Mouse (Mus musculus) midbrain, embryonic 14.5 days (tissue): ENCODE data around the gene Fbxw8. TPM values are rescaled to one million over a fixed set of nuclear protein-coding genes. Genes with fewer than 3 reads are reported as not detected.

Experiments
- ATAC-seq: fragments of 200-750 bp; cut with Nextera tagmentation; 2 replicates; pipeline ENCODE4 v1.8.0; 2017; ENCODE audit warnings: moderate number of reproducible peaks, moderate library complexity; ENCODE audit not compliant: low FRiP score, low TSS enrichment
- DNase-seq: peaks from one replicate; pipeline ENCODE4 v3.0.0-alpha.2; 2015
- H3K27ac ChIP-seq: fragments of 300-500 bp; sonication (generic); replicated peaks from 2 replicates; pipeline ENCODE4 v1.5.1; 2014; ENCODE audit warnings: mild to moderate bottlenecking, low read depth, low read length, moderate library complexity
- H3K27me3 ChIP-seq: fragments of 300-500 bp; sonication (generic); 2 replicates; pipeline ENCODE4 v1.6.1; 2014; ENCODE audit warnings: low read length, control low read depth, mixed read lengths; ENCODE audit not compliant: control insufficient read depth, insufficient read depth
- H3K36me3 ChIP-seq: fragments of 300-500 bp; sonication (generic); 2 replicates; pipeline ENCODE4 v1.6.1; 2014; ENCODE audit warnings: low read length, control low read depth; ENCODE audit not compliant: control insufficient read depth, insufficient read depth
- H3K4me1 ChIP-seq: fragments of 300-500 bp; sonication (generic); 2 replicates; pipeline ENCODE4 v1.6.1; 2014; ENCODE audit warnings: mild to moderate bottlenecking, antibody characterized with exemption, low read length, control low read depth; ENCODE audit not compliant: control insufficient read depth, insufficient read depth
- H3K4me2 ChIP-seq: fragments of 300-500 bp; sonication (generic); 2 replicates; pipeline ENCODE4 v1.6.1; 2014; ENCODE audit warnings: mild to moderate bottlenecking, low read length, moderate library complexity
- H3K4me3 ChIP-seq: fragments of 300-500 bp; sonication (generic); replicated peaks from 2 replicates; pipeline ENCODE4 v1.5.1; 2014; ENCODE audit warnings: low read depth, low read length
- H3K9ac ChIP-seq: fragments of 300-500 bp; sonication (generic); replicated peaks from 2 replicates; pipeline ENCODE4 v1.6.1; 2014; ENCODE audit warnings: mild to moderate bottlenecking, low read length, moderate library complexity
- H3K9me3 ChIP-seq: fragments of 300-500 bp; sonication (generic); 2 replicates; pipeline ENCODE4 v1.6.1; 2016; ENCODE audit warnings: low read length, control low read depth, mixed read lengths; ENCODE audit not compliant: control insufficient read depth
- WGBS: fragments of 180-500 bp; shearing (Covaris S2); extraction: QIAGEN DNeasy Blood & Tissue Kit; methylation state at CpG from one replicate; pipeline ENCODE4 v1.1.7; 2014; 5-methylcytosine and 5-hydroxymethylcytosine counted together
- polyA plus RNA-seq: library from polyadenylated mRNA; unstranded; fragments of >200 nt; fragmentation: Nextera tagmentation; extraction: Ambion mirVana; gene quantifications from 2 replicates; pipeline ENCODE4 v1.2.1, GENCODE M21; 2014

The Fbxw8 gene
- polyA plus RNA-seq, 1 experiment from 2014 or later, result 21.4 TPM

GRCm38 (mm10) chr5:118093321-118094035 lies 61.8 kb downstream of the Fbxw8 start:
- no peaks in the 10 kb centered on the region for H3K27me3 ChIP-seq
- no peak overlapping the region for H3K4me3 ChIP-seq
- 0 out of 2 replicates have a peak overlapping the region, but pooled peaks have one; percentile 49 for H3K27ac ChIP-seq
- H3K9ac ChIP-seq, result no peak overlapping the region
- no peak overlapping the region for H3K4me2 ChIP-seq
- H3K4me1 ChIP-seq, result 0 out of 2 replicates have a peak, but pooled peaks cover 6% of the 10 kb centered on the region
- DNase-seq (no peak), ATAC-seq (no peak)
- H3K9me3 ChIP-seq, result no peaks in the 10 kb centered on the region
- 72% methylated on average over 11 of the region's 11 CpGs for WGBS
- peaks cover 56% of the 10 kb centered on the region for H3K36me3 ChIP-seq

GRCm38 (mm10) chr5:118090837-118091236 lies 64.4 kb downstream of the Fbxw8 start:
- peak; percentile 30 for DNase-seq
- peaks cover 46% of the 10 kb centered on the region for H3K36me3 ChIP-seq

GRCm38 (mm10) chr5:118090101-118090500 lies 65.2 kb downstream of the Fbxw8 start:
- H3K4me2 ChIP-seq, result no peak overlapping the region
- peaks cover 13% of the 10 kb centered on the region; the same call in 1 of the 2 replicates for H3K4me1 ChIP-seq
- DNase-seq, result no peak
- H3K27me3 ChIP-seq, result no peaks in the 10 kb centered on the region
- peaks cover 40% of the 10 kb centered on the region for H3K36me3 ChIP-seq
- peak overlapping the region; percentile 70 for H3K27ac ChIP-seq
- ATAC-seq, result no peak
- no peaks in the 10 kb centered on the region for H3K9me3 ChIP-seq
- 98% methylated on average over 6 of the region's 6 CpGs for whole genome bisulfite sequencing
- no peak overlapping the region for H3K9ac ChIP-seq
- no peak overlapping the region for H3K4me3 ChIP-seq

More at GRCm38 (mm10) chr5:118090837-118091236, 64.4 kb downstream of the Fbxw8 start:
- Histone ChIP-seq H3K27ac (no peak overlapping the region), H3K27me3 (no peaks in the 10 kb centered on the region), H3K4me3 (no peak overlapping the region), H3K4me1 (peaks cover 6% of the 10 kb centered on the region; the same call in 1 of the 2 replicates), H3K9me3 (no peaks in the 10 kb centered on the region), H3K4me2 (no peak overlapping the region), H3K9ac (no peak overlapping the region)
- no peak for ATAC-seq
- WGBS, result 95% methylated on average over 2 of the region's 2 CpGs

- H3K36me3 ChIP-seq, result peaks cover 34% of the 10 kb centered on the region
- DNase-seq (peak; percentile 73), ATAC-seq (no peak; the same call in 1 of the 2 replicates)
- no peaks in the 10 kb centered on the region for H3K27me3 ChIP-seq
- H3K9ac ChIP-seq, result no peak overlapping the region
- no peak overlapping the region for H3K4me2 ChIP-seq
- H3K27ac ChIP-seq, result peak overlapping the region; percentile 70
- H3K4me3 ChIP-seq, result no peak overlapping the region
- H3K9me3 ChIP-seq, result no peaks in the 10 kb centered on the region
- H3K4me1 ChIP-seq, result peaks cover 23% of the 10 kb centered on the region
- 45% methylated on average over 7 of the region's 7 CpGs for WGBS
These were observed 66.2 kb downstream of the Fbxw8 start for GRCm38 (mm10) chr5:118089102-118089501.

GRCm38 (mm10) chr5:118086956-118087355 lies 68.3 kb downstream of the Fbxw8 start:
- peaks cover 30% of the 10 kb centered on the region for H3K4me1 ChIP-seq
- no peak for ATAC-seq
- no peak overlapping the region for H3K4me3 ChIP-seq
- H3K9ac ChIP-seq, result no peak overlapping the region
- peaks cover 14% of the 10 kb centered on the region for H3K36me3 ChIP-seq
- 75% methylated on average over 7 of the region's 7 CpGs for WGBS
- DNase-seq, result no peak
- H3K9me3 ChIP-seq, result no peaks in the 10 kb centered on the region
- no peak overlapping the region for H3K27ac ChIP-seq
- no peak overlapping the region for H3K4me2 ChIP-seq
- no peaks in the 10 kb centered on the region for H3K27me3 ChIP-seq

GRCm38 (mm10) chr5:118085313-118085712 lies 70.0 kb downstream of the Fbxw8 start:
- H3K4me2 ChIP-seq, result no peak overlapping the region
- H3K9ac ChIP-seq, result peak overlapping the region; percentile 20; the same call in 1 of the 2 replicates
- H3K4me3 ChIP-seq, result no peak overlapping the region
- peak overlapping the region; percentile 80; the same call in 1 of the 2 replicates for H3K27ac ChIP-seq
- no peaks in the 10 kb centered on the region for H3K27me3 ChIP-seq
- DNase-seq (no peak), ATAC-seq (no peak)
- H3K4me1 ChIP-seq, result peaks cover 43% of the 10 kb centered on the region
- no peaks in the 10 kb centered on the region for H3K36me3 ChIP-seq
- no peaks in the 10 kb centered on the region for H3K9me3 ChIP-seq
- 63% methylated on average over 7 of the region's 7 CpGs for WGBS

GRCm38 (mm10) chr5:118084171-118084727 lies 71.0 kb downstream of the Fbxw8 start:
- WGBS, result 51% methylated on average over 10 of the region's 10 CpGs
- no peak for ATAC-seq

GRCm38 (mm10) chr5:118083060-118083638 lies 72.1 kb downstream of the Fbxw8 start:
- no peak overlapping the region for H3K4me3 ChIP-seq
- H3K4me1 ChIP-seq, result peaks cover 53% of the 10 kb centered on the region
- no peaks in the 10 kb centered on the region for H3K27me3 ChIP-seq
- H3K36me3 ChIP-seq, result no peaks in the 10 kb centered on the region
- no peaks in the 10 kb centered on the region for H3K9me3 ChIP-seq
- H3K27ac ChIP-seq, result peak overlapping the region; percentile 46
- DNase-seq (peak; percentile 34), ATAC-seq (no peak)
- no peak overlapping the region for H3K4me2 ChIP-seq
- WGBS, result 63% methylated on average over 12 of the region's 12 CpGs
- H3K9ac ChIP-seq, result no peak overlapping the region

More at GRCm38 (mm10) chr5:118084171-118084727, 71.0 kb downstream of the Fbxw8 start:
- H3K9me3 ChIP-seq, result no peaks in the 10 kb centered on the region
- H3K4me3 ChIP-seq, result no peak overlapping the region
- peak; percentile 66 for DNase-seq
- H3K27me3 ChIP-seq, result no peaks in the 10 kb centered on the region
- no peaks in the 10 kb centered on the region for H3K36me3 ChIP-seq
- H3K9ac ChIP-seq, result peak overlapping the region; percentile 40; the same call in 1 of the 2 replicates
- H3K4me2 ChIP-seq, result no peak overlapping the region
- H3K4me1 ChIP-seq, result peaks cover 48% of the 10 kb centered on the region
- peak overlapping the region; percentile 80 for H3K27ac ChIP-seq
